Mouse (Mus musculus) left cerebral cortex, adult 9 months (tissue): Measurements from ENCODE around the gene Akr1c6.
"Not testable (repeated sequence)": the region's sequence is repeated elsewhere in the genome, so short reads cannot be mapped to it uniquely, and the experiment has no call there.

Experiments
- DNase-seq, 2 experiments: peaks; one replicate each; pipeline ENCODE4 v3.0.0; 2022; ENCODE audit warnings: low spot score in 2 of 2

The Akr1c6 gene

DNA sequence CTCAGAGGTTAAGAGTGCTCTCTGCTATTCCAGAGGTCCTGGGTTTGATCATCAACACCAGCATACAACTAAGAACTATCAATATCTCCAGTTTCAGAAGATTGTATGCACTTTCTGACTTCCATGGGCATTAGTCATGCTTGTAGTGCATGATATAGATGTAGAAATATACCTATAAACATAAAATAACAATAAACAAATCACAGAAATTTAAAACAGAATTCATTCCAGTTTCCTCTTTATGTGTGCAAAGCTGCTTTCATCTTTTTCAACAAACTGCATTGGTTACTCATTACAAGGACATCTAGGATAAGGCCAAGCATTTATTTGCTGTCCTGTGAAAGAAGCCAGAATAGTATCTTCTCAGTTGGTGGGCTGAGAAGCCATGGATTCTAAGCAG is at the start of gene Akr1c6:
Gene Akr1c6 (plus strand): TSS at position 301 of the 400 bp plus-strand sequence.
- no peak for DNase-seq

DNA sequence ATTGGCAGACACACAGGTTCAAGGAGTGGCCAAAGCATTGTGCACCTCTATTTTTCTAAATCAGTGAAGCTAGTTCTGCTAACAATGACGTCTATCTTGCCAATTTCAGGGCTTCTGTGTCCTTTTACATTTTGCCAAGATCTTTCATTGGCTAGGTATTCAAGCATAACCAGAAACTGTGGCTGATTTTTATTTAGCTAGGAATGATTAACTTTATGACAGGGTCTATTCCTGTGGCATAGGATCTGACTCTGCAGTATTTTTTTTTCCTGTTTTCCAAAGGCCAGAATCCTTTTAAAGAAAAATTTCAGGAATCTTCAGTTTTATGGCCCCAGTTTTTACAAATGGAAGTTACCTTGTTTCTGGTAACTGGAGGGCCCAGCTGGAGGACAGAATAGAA is 49.2 kb upstream of the Akr1c6 start:
- no peak for DNase-seq

DNA sequence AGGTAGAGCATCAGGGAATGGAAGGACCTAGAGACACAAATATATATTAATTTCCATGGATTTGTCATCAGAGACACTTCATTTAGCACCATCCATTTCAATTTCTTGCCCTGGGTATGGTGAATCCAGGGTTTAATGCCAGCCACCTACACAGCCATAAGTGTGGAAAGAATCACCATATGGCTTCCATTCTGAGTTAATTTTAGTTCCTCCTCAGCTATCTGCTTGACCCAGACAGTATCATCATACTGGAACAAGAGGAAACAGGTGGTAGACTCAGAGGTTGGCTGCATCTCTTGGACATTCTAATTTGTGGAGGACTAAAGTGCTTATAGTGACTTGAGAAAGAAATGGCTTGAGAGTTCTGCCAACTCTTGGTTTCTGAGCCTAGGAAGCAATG is 48.6 kb upstream of the Akr1c6 start:
- DNase-seq: peak; percentile 2 to 32

DNA sequence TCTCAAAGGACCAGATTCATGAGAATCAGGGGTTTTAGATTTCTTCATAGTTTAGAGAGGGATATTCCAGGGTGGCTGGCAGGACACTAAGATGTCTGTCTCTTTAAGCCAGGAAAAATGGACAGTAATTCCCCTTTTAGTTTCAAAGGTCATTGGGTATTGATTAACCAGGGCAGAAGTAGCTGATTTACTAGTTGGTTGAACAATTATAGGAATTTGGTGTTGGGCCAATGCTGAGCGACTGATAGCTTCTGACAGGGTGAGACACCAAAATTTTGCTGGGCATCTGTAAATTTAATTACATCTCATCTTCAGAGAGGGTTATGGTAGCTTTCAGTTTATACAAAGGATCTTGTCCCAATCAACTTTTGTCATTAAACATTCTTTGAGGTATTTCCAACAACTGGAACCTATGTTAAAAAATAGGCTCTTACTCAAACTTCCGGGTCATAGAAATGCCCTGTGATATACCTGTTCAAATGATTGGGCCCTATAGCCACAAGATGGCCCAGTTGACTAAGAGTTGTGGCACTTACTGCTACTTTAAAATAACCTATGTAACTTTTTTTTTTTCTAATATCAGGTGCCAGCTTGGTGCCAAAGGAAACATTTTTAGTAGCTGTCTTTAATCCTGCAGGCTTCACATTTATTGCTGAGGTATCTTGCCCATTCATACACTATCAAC is 45.2 kb upstream of the Akr1c6 start:
- no peak for DNase-seq

DNA sequence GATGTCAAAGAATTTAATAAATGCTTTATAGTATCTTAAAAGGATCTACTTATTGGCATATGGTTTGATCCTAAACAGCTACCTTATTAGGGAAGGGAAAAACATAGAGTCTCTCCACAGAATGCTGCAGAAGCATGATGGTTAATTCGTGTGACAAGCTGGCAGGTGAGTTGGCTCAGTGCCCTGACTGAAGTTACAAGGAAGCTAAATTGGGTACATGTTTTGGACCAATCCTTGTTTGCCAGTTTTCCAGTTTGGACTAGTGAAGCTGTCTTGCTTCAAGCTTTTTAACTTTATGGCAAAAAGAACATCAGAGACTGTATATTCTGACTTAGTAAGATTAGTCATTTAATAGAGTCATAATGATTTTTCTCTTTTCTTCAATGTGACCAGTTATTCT is 33.7 kb upstream of the Akr1c6 start:
- DNase-seq: not testable (repeated sequence)

DNA sequence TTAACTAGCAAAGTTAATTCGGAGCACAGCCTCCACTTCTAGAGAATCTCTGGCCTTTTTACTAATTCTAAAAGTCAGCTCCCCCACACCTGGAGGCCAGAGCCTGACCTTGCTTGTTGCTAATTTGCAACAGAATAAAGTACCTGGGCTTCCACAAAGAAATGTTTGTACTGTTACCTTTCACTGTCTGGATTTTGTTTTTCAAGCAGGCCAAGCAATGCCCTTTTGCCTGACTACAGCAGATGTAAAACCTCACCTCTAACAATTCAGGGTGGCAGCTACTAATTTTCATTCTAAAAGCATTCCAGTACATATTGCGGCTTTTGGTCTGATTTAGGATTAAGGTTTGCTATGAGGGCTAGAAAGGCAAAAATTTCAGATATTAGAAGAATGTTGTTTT is 33.3 kb upstream of the Akr1c6 start:
- DNase-seq: no peak

DNA sequence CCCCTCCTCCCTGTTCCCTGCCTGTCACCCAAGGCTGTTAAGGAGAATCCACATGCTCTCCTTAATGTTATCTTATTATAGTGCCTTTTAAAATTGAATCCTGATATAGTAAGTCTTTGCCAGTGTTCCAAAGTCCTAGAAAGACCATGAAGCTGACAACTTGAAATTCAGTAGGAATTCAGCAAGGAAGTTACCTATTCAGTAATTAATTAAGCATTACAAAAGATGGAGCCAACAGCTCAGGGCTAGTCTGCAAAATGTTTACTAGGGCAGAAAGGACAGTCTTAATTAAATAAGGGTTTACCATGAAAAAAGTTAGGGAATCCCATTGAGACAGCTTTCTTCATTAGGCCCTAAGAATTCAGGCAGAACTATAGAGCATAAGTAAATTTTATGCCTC is 31.9 kb upstream of the Akr1c6 start:
- no peak for DNase-seq

DNA sequence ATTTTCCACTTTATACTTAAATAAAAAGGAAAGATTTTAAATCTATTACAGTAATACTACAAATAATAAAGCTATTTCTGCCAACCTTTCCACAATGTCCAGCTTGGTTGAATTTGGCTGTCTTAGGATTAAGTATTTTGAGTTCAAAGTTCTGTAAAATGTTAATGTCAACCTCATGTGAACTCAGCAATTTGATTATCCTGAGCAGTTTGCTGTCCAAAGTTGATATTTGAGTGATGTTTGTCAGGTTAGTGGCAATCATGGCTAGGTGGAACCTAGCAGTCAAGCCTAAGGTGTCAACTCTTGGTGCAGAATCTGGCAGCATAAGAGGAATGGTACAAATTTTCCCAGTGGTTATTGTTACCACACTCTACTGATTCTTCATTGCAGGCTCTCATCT is 29.4 kb upstream of the Akr1c6 start:
- no peak for DNase-seq

DNA sequence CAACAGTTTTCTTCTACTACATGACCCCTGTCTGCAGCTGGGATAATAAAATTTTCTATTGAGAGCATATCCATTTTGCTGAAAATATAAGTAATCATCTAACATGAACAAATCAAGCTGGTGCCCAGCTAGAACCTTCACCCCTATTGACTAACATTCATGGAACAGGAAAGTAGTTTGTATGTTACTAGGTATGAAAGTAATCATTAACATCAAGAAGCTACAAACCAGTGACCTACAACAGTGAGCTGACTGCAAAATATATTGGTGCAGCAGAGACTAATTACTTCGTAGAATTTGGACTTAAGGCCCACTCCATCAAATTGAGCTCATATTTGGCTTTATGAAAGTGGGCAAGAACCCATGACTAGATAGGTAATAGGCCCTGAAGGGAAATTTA is 27.3 kb upstream of the Akr1c6 start:
- no peak for DNase-seq

DNA sequence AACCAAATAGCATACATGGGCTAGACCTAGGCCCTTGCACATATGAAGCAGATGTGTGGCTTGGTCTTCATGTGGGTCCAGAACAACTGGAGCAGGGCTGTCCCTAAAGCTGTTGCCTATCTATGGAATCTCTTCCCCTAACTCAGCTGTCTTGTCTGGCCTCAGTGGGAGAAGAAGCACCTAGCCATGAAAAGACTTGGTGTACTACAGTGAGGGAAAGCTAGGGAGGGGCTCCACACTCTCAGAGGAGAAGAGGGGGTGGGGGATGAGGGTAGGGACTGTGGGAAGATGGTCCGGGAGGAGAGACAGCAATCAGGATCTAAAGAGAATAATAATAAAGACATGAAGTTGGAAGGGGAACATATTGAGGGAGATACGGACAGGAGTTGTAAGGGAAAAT is 5.5 kb upstream of the Akr1c6 start:
- DNase-seq: no peak

DNA sequence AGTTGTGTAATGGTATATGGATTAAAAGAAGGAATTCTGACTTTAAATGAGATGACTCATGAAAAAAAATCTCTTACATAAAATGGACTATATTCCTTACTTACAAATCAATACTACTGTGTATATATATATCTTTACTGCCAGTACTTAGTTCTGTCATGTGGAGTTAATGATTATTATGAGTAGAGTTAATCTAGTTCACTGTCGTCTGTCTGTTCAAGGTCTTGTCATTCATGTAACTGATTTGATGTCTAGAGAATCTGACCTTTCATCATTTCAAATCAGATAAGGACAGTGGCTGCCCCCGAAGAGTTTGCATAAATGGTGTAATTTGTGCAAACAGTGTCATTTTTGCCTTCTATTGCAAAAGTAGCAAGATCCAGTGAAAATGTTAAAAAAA is 5.1 kb upstream of the Akr1c6 start:
- DNase-seq: no peak

DNA sequence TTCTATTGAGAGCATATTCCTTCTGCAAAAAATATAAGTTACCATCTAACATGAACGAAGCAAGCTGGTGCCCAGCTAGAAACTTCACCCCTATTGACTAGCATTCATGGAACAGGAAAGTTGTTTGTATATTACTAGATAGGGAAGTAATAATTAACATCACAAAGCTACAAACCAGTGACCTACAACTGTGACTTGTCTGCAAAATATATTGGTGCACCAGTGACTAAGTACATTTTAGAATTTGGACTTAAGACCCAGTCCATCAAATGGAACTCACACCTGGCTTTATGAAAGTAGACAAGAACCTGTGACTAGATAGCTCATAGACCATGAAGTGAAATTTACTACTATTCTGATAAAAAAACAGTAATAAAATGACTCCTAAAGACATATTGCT is 3.0 kb upstream of the Akr1c6 start:
- DNase-seq: no peak

DNA sequence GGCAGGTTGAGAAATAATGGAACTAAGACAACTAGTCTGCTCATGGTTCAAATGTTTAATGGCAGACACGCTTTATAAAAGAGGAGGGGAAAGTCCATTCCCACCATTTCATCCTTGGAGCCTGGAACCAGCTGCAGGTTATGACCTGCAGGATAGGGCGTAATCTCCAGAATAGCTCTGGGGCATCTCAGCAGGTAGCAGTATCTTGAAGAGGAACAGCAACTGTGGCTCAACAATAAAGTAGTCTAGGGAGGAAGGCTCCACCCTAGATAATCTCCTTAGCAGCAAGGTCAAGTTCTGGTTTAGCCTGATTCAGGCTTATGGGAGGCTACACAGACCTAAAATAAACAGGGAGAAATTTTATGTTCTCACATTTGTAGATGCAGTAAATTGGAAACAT is 31.5 kb downstream of the Akr1c6 start:
- DNase-seq: no peak

DNA sequence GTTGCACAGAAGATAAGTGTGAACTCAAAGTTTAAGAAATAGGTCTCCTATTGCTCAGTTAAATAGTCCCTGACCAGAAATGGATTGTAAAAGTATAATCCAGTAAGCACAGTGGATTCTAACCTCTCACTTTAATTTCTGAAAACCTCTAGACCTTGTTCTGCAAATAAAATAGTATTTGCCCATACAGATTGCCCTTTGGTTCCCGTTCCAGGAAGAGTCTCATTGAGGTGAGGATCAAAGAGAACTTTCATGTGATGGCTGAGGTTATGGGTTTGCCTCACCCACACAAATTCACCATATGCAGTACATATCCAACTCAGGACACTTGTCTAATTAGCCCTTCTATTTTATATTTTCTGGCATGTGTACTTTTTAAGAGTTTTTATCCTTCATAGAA is 33.8 kb downstream of the Akr1c6 start:
- DNase-seq: no peak
